Mouse (Mus musculus) midbrain, embryonic 11.5 days (tissue): ENCODE results near the gene Lyrm4. TPM values are rescaled to one million over a fixed set of nuclear protein-coding genes. Genes with fewer than 3 reads are reported as not detected.
A peak's percentile ranks its signal among the peaks of the same experiment; 100 is the strongest.

Source experiments
- ATAC-seq: fragments of 200-750 bp; cut with Nextera tagmentation; 2 replicates; pipeline ENCODE4 v1.8.0; 2017; ENCODE audit warnings: moderate TSS enrichment, moderate library complexity; ENCODE audit not compliant: low FRiP score
- DNase-seq: peaks from one replicate; pipeline ENCODE4 v3.0.0; 2015; ENCODE audit warnings: low spot score; ENCODE audit errors: missing footprints
- H3K27ac ChIP-seq: fragments of 300-500 bp; sonication (generic); 2 replicates; pipeline ENCODE4 v1.5.1; 2014; ENCODE audit warnings: low read depth, low read length
- H3K27me3 ChIP-seq: fragments of 300-500 bp; sonication (generic); 2 replicates; pipeline ENCODE4 v1.6.1; 2014; ENCODE audit warnings: mild to moderate bottlenecking, low read length, moderate library complexity, mixed read lengths; ENCODE audit not compliant: control insufficient read depth, insufficient read depth
- H3K36me3 ChIP-seq: fragments of 300-500 bp; sonication (generic); 2 replicates; pipeline ENCODE4 v1.6.1; 2014; ENCODE audit warnings: mild to moderate bottlenecking, low read length, moderate library complexity, mixed read lengths; ENCODE audit not compliant: control insufficient read depth, insufficient read depth
- H3K4me1 ChIP-seq: fragments of 300-500 bp; sonication (generic); 2 replicates; pipeline ENCODE4 v1.6.1; 2014; ENCODE audit warnings: low read length; ENCODE audit not compliant: control insufficient read depth, insufficient read depth
- H3K4me2 ChIP-seq: fragments of 300-500 bp; sonication (generic); 2 replicates; pipeline ENCODE4 v1.6.1; 2014; ENCODE audit warnings: mild to moderate bottlenecking, moderate library complexity
- H3K4me3 ChIP-seq: fragments of 300-500 bp; sonication (generic); 2 replicates; pipeline ENCODE4 v1.5.1; 2014; ENCODE audit warnings: low read depth, low read length
- H3K9ac ChIP-seq: fragments of 300-500 bp; sonication (generic); 2 replicates; pipeline ENCODE4 v1.6.1; 2014; ENCODE audit warnings: low read length
- H3K9me3 ChIP-seq: fragments of 300-500 bp; sonication (generic); 2 replicates; pipeline ENCODE4 v1.6.1; 2016; ENCODE audit warnings: low read length; ENCODE audit not compliant: control insufficient read depth
- WGBS: fragments of 180-500 bp; shearing (Covaris S2); extraction: QIAGEN DNeasy Blood & Tissue Kit; methylation state at CpG from one replicate; pipeline ENCODE4 v1.1.7; 2014; 5-methylcytosine and 5-hydroxymethylcytosine counted together
- polyA plus RNA-seq: library from polyadenylated mRNA; unstranded; fragments of >200 nt; fragmentation: Nextera tagmentation; extraction: Ambion mirVana; gene quantifications from 2 replicates; pipeline ENCODE4 v1.2.1, GENCODE M21; 2014

The Lyrm4 gene
- polyA plus RNA-seq, 1 experiment from 2014 or later = 25.5 TPM

- Histone ChIP-seq H3K27ac (no peak overlapping the region), H3K4me2 (no peak overlapping the region), H3K4me1 (peaks cover 4% of the 10 kb centered on the region), H3K4me3 (no peak overlapping the region), H3K9me3 (no peaks in the 10 kb centered on the region), H3K9ac (no peak overlapping the region), H3K36me3 (no peaks in the 10 kb centered on the region), H3K27me3 (peaks cover 6% of the 10 kb centered on the region)
- ATAC-seq = no peak
- DNase-seq = no peak
- WGBS = 93% methylated on average over 4 of the region's 4 CpGs
Observed at GRCm38 (mm10) chr13:35963583-35963982, 153.7 kb downstream of the Lyrm4 start.

- WGBS = 81% methylated on average over 12 of the region's 12 CpGs
Observed at GRCm38 (mm10) chr13:35959391-35960067, 157.8 kb downstream of the Lyrm4 start.

GRCm38 (mm10) chr13:35958539-35958938 lies 158.8 kb downstream of the Lyrm4 start, which contains the start of gene Ppp1r3g:
Gene Ppp1r3g, plus strand, starts transcription at chr13:35958839.
- no peaks in the 10 kb centered on the region for H3K27me3 ChIP-seq
- 90% methylated on average over 1 of the region's 1 CpGs for WGBS

More at GRCm38 (mm10) chr13:35959391-35960067, 157.8 kb downstream of the Lyrm4 start:
- H3K9ac ChIP-seq = no peak overlapping the region
- DNase-seq (no peak), ATAC-seq (no peak)
- no peaks in the 10 kb centered on the region for H3K27me3 ChIP-seq
- no peaks in the 10 kb centered on the region for H3K36me3 ChIP-seq
- no peak overlapping the region for H3K4me2 ChIP-seq
- H3K4me3 ChIP-seq = no peak overlapping the region
- no peaks in the 10 kb centered on the region for H3K4me1 ChIP-seq
- no peaks in the 10 kb centered on the region for H3K9me3 ChIP-seq
- H3K27ac ChIP-seq = no peak overlapping the region

GRCm38 (mm10) chr13:35949814-35950455 lies 167.4 kb downstream of the Lyrm4 start:
- no peak overlapping the region for H3K27ac ChIP-seq
- WGBS = 89% methylated on average over 17 of the region's 17 CpGs
- no peak overlapping the region for H3K9ac ChIP-seq
- no peak overlapping the region for H3K4me3 ChIP-seq
- no peaks in the 10 kb centered on the region for H3K4me1 ChIP-seq
- no peaks in the 10 kb centered on the region for H3K9me3 ChIP-seq
- ATAC-seq (no peak), DNase-seq (no peak)
- no peak overlapping the region for H3K4me2 ChIP-seq
- no peaks in the 10 kb centered on the region for H3K27me3 ChIP-seq
- no peaks in the 10 kb centered on the region for H3K36me3 ChIP-seq

More at GRCm38 (mm10) chr13:35958539-35958938, 158.8 kb downstream of the Lyrm4 start, which contains the start of gene Ppp1r3g:
- ATAC-seq (no peak), DNase-seq (no peak)
- H3K9me3 ChIP-seq = no peaks in the 10 kb centered on the region
- no peak within 1 kb of the TSS for H3K4me3 ChIP-seq
- H3K27ac ChIP-seq = no peak within 1 kb of the TSS
- H3K36me3 ChIP-seq = no peaks in the 10 kb centered on the region
- no peak within 1 kb of the TSS for H3K9ac ChIP-seq
- no peaks in the 10 kb centered on the region for H3K4me1 ChIP-seq
- no peak within 1 kb of the TSS for H3K4me2 ChIP-seq

GRCm38 (mm10) chr13:35947354-35948000 lies 169.8 kb downstream of the Lyrm4 start:
- WGBS = 26% methylated on average over 14 of the region's 14 CpGs
- Histone ChIP-seq H3K4me2 (no peak overlapping the region), H3K36me3 (no peaks in the 10 kb centered on the region), H3K9me3 (no peaks in the 10 kb centered on the region), H3K4me1 (no peaks in the 10 kb centered on the region), H3K27ac (no peak overlapping the region), H3K4me3 (no peak overlapping the region), H3K27me3 (no peaks in the 10 kb centered on the region), H3K9ac (no peak overlapping the region)
- DNase-seq (peak; percentile 96), ATAC-seq (peak; percentile 46; the same call in 1 of the 2 replicates)

- 75% methylated on average over 20 of the region's 20 CpGs for WGBS
- H3K4me2 ChIP-seq = no peak overlapping the region
Observed at GRCm38 (mm10) chr13:35946659-35947353, 170.5 kb downstream of the Lyrm4 start.

GRCm38 (mm10) chr13:35940934-35941333 lies 176.4 kb downstream of the Lyrm4 start:
- Histone ChIP-seq H3K9ac (no peak overlapping the region), H3K27ac (no peak overlapping the region), H3K4me2 (no peak overlapping the region), H3K27me3 (no peaks in the 10 kb centered on the region), H3K4me3 (no peak overlapping the region), H3K4me1 (no peaks in the 10 kb centered on the region), H3K36me3 (no peaks in the 10 kb centered on the region), H3K9me3 (no peaks in the 10 kb centered on the region)
- DNase-seq = no peak
- 89% methylated on average over 5 of the region's 5 CpGs for WGBS
- ATAC-seq = no peak

More at GRCm38 (mm10) chr13:35946659-35947353, 170.5 kb downstream of the Lyrm4 start:
- H3K4me3 ChIP-seq = no peak overlapping the region
- H3K27me3 ChIP-seq = no peaks in the 10 kb centered on the region
- no peak; the same call in 1 of the 2 replicates for ATAC-seq
- no peak for DNase-seq
- no peak overlapping the region for H3K27ac ChIP-seq
- H3K9me3 ChIP-seq = no peaks in the 10 kb centered on the region
- H3K4me1 ChIP-seq = no peaks in the 10 kb centered on the region
- no peak overlapping the region for H3K9ac ChIP-seq
- H3K36me3 ChIP-seq = no peaks in the 10 kb centered on the region

GRCm38 (mm10) chr13:35939871-35940665 lies 177.3 kb downstream of the Lyrm4 start:
- 74% methylated on average over 18 of the region's 18 CpGs for WGBS
- no peak for DNase-seq

More at GRCm38 (mm10) chr13:35939871-35940665, 177.3 kb downstream of the Lyrm4 start:
- ATAC-seq = no peak
- Histone ChIP-seq H3K9me3 (peaks cover under 1% of the 10 kb centered on the region; the same call in 1 of the 2 replicates), H3K27me3 (no peaks in the 10 kb centered on the region), H3K4me1 (no peaks in the 10 kb centered on the region), H3K9ac (no peak overlapping the region), H3K27ac (no peak overlapping the region), H3K4me3 (no peak overlapping the region), H3K4me2 (no peak overlapping the region), H3K36me3 (no peaks in the 10 kb centered on the region)
